Mouse (Mus musculus) kidney, adult 2 months (tissue): ENCODE measurements at regions not wholly inside any gene's neighbourhood (a gene's known extent, or its start where the extent isn't known, plus 50 kb on each side); places are given as distances from the start of the nearest gene placed in this dataset.

Source experiments
- DNase-seq: peaks from one replicate; pipeline ENCODE4 v3.0.0; 2021
- H3K27ac ChIP-seq: fragments of 200-500 bp; 2 replicates; pipeline ENCODE4 v1.5.1; 2012; ENCODE audit warnings: low read depth, low read length, control low read depth, inconsistent platforms; ENCODE audit not compliant: insufficient read depth
- H3K27me3 ChIP-seq: fragments of 200-500 bp; replicated peaks from 2 replicates; pipeline ENCODE4 v1.6.1; 2012; ENCODE audit warnings: mild to moderate bottlenecking, moderate library complexity, low read length, inconsistent platforms; ENCODE audit not compliant: control insufficient read depth, insufficient read depth
- H3K36me3 ChIP-seq: fragments of 200-500 bp; 2 replicates; pipeline ENCODE4 v1.6.1; 2012; ENCODE audit warnings: mild to moderate bottlenecking, moderate library complexity, low read length, inconsistent platforms; ENCODE audit not compliant: control insufficient read depth, insufficient read depth
- H3K4me1 ChIP-seq: fragments of 200-500 bp; 2 replicates; pipeline ENCODE4 v1.6.1; 2011; ENCODE audit warnings: low read length; ENCODE audit not compliant: control insufficient read depth, insufficient read depth
- H3K4me3 ChIP-seq: fragments of 200-500 bp; 2 replicates; pipeline ENCODE4 v1.5.1; 2011; ENCODE audit warnings: mild to moderate bottlenecking, low read depth, low read length, control low read depth; ENCODE audit not compliant: insufficient read depth
- CTCF ChIP-seq: fragments of 200-500 bp; conservative IDR thresholded peaks from 2 replicates; pipeline ENCODE4 v1.5.1; 2011; ENCODE audit warnings: low read depth, mild to moderate bottlenecking, control low read depth, low read length, moderate library complexity, mixed read lengths; ENCODE audit not compliant: insufficient read depth, insufficient read length
- POLR2A ChIP-seq: fragments of 200-500 bp; IDR thresholded peaks from one replicate; pipeline ENCODE4 v1.6.1; 2011; ENCODE audit warnings: low read depth, low read length, control low read depth
- WGBS: fragments of 180-500 bp; shearing (Covaris S2); methylation state at CpG from one replicate; pipeline ENCODE4 v1.1.7; 2018; 5-methylcytosine and 5-hydroxymethylcytosine counted together

GRCm38 (mm10) chr12:71460643-71461042 lies 151.0 kb downstream of the Dact1 start:
- no peaks in the 10 kb centered on the region; the same call in 1 of the 2 replicates for H3K27me3 ChIP-seq
- TF ChIP-seq POLR2A (no peak), CTCF (no peak)
- no peaks in the 10 kb centered on the region for H3K36me3 ChIP-seq
- no peak overlapping the region for H3K27ac ChIP-seq
- no peak overlapping the region for H3K4me3 ChIP-seq
- 62% methylated on average over 6 of the region's 6 CpGs for WGBS
- H3K4me1 ChIP-seq: no peaks in the 10 kb centered on the region
- DNase-seq: no peak

GRCm38 (mm10) chr12:71467820-71468219 lies 158.1 kb downstream of the Dact1 start:
- no peaks in the 10 kb centered on the region for H3K27me3 ChIP-seq
- TF ChIP-seq POLR2A (no peak), CTCF (no peak)
- no peak overlapping the region for H3K27ac ChIP-seq
- DNase-seq: no peak
- no peak overlapping the region for H3K4me3 ChIP-seq
- H3K36me3 ChIP-seq: no peaks in the 10 kb centered on the region
- 60% methylated on average over 7 of the region's 7 CpGs for WGBS
- no peaks in the 10 kb centered on the region for H3K4me1 ChIP-seq

- no peak overlapping the region for H3K27ac ChIP-seq
- WGBS: 62% methylated on average over 6 of the region's 6 CpGs
- no peak overlapping the region for H3K4me3 ChIP-seq
- DNase-seq: no peak
- H3K36me3 ChIP-seq: no peaks in the 10 kb centered on the region
- no peaks in the 10 kb centered on the region for H3K4me1 ChIP-seq
- TF ChIP-seq POLR2A: no peak
- no peak for TF ChIP-seq CTCF
- H3K27me3 ChIP-seq: no peaks in the 10 kb centered on the region
These were observed 158.6 kb downstream of the Dact1 start for GRCm38 (mm10) chr12:71468324-71468723.

GRCm38 (mm10) chr12:71470983-71471715 lies 161.5 kb downstream of the Dact1 start:
- H3K4me1 ChIP-seq: no peaks in the 10 kb centered on the region
- DNase-seq: no peak
- WGBS: 69% methylated on average over 13 of the region's 13 CpGs
- H3K27ac ChIP-seq: no peak overlapping the region
- no peaks in the 10 kb centered on the region for H3K36me3 ChIP-seq
- H3K4me3 ChIP-seq: no peak overlapping the region
- no peak for TF ChIP-seq POLR2A
- no peak for TF ChIP-seq CTCF
- H3K27me3 ChIP-seq: no peaks in the 10 kb centered on the region

GRCm38 (mm10) chr12:71471720-71472119 lies 162.0 kb downstream of the Dact1 start:
- TF ChIP-seq CTCF (no peak), POLR2A (no peak)
- Histone ChIP-seq H3K4me3 (no peak overlapping the region), H3K27me3 (no peaks in the 10 kb centered on the region), H3K4me1 (no peaks in the 10 kb centered on the region), H3K36me3 (no peaks in the 10 kb centered on the region), H3K27ac (no peak overlapping the region)
- no peak for DNase-seq
- WGBS: 86% methylated on average over 4 of the region's 4 CpGs

GRCm38 (mm10) chr12:71476238-71476637 lies 166.6 kb downstream of the Dact1 start:
- no peak overlapping the region for H3K4me3 ChIP-seq
- H3K4me1 ChIP-seq: no peaks in the 10 kb centered on the region
- no peaks in the 10 kb centered on the region for H3K36me3 ChIP-seq
- TF ChIP-seq CTCF: no peak
- no peak overlapping the region for H3K27ac ChIP-seq
- 72% methylated on average over 4 of the region's 4 CpGs for WGBS
- H3K27me3 ChIP-seq: no peaks in the 10 kb centered on the region
- no peak for DNase-seq

GRCm38 (mm10) chr12:71477691-71478090 lies 168.0 kb downstream of the Dact1 start:
- WGBS: 44% methylated on average over 5 of the region's 5 CpGs
- TF ChIP-seq POLR2A (no peak), CTCF (no peak)
- H3K27ac ChIP-seq: no peak overlapping the region

More at GRCm38 (mm10) chr12:71477691-71478090, 168.0 kb downstream of the Dact1 start:
- no peak overlapping the region for H3K4me3 ChIP-seq
- H3K4me1 ChIP-seq: no peaks in the 10 kb centered on the region
- no peak for DNase-seq
- no peaks in the 10 kb centered on the region for H3K36me3 ChIP-seq
- no peaks in the 10 kb centered on the region for H3K27me3 ChIP-seq
